Mouse (Mus musculus) forebrain, embryonic 10.5 days (tissue): ENCODE measurements around the gene Rnps1. TPM values are rescaled to one million over a fixed set of nuclear protein-coding genes. Genes with fewer than 3 reads are reported as not detected.
A peak's percentile ranks its signal among the peaks of the same experiment; 100 is the strongest.
"Not testable (repeated sequence)": the region's sequence is repeated elsewhere in the genome, so short reads cannot be mapped to it uniquely, and the experiment has no call there.

Experiments used
- DNase-seq: peaks from one replicate; pipeline ENCODE4 v3.0.0-alpha.2; 2017; ENCODE audit warnings: low spot score; ENCODE audit errors: extremely low spot score
- H3K27ac ChIP-seq: fragments of 300-500 bp; sonication (generic); 2 replicates; pipeline ENCODE4 v1.5.1; 2016; ENCODE audit warnings: mild to moderate bottlenecking
- H3K27me3 ChIP-seq: fragments of 300-500 bp; sonication (generic); 2 replicates; pipeline ENCODE4 v1.6.1; 2016; ENCODE audit warnings: mild to moderate bottlenecking; ENCODE audit not compliant: poor library complexity, severe bottlenecking
- H3K36me3 ChIP-seq: fragments of 300-500 bp; sonication (generic); replicated peaks from 2 replicates; pipeline ENCODE4 v1.6.1; 2016; ENCODE audit warnings: mild to moderate bottlenecking, moderate library complexity
- H3K4me1 ChIP-seq: fragments of 300-500 bp; sonication (generic); 2 replicates; pipeline ENCODE4 v1.6.1; 2016
- H3K4me3 ChIP-seq: fragments of 300-500 bp; sonication (generic); 2 replicates; pipeline ENCODE4 v1.5.1; 2016; ENCODE audit warnings: mild to moderate bottlenecking, moderate library complexity
- H3K9me3 ChIP-seq: fragments of 300-500 bp; sonication (generic); 2 replicates; pipeline ENCODE4 v1.6.1; 2016; ENCODE audit warnings: mild to moderate bottlenecking, moderate library complexity
- WGBS: fragments of 180-500 bp; shearing (Covaris S2); methylation state at CpG from one replicate; pipeline ENCODE4 v1.1.7; 2016; 5-methylcytosine and 5-hydroxymethylcytosine counted together
- polyA plus RNA-seq: library from polyadenylated mRNA; unstranded; fragments of >200 nt; fragmentation: Nextera tagmentation; extraction: Ambion mirVana; gene quantifications from 2 replicates; pipeline ENCODE4 v1.2.1, GENCODE M21; 2016

Gene Rnps1
- polyA plus RNA-seq, 1 experiment from 2014 or later = 493 TPM

- H3K4me3 ChIP-seq = no peak overlapping the region
- H3K9me3 ChIP-seq = no peaks in the 10 kb centered on the region
- H3K36me3 ChIP-seq = peaks cover 100% of the 10 kb centered on the region
- no peaks in the 10 kb centered on the region for H3K27me3 ChIP-seq
- DNase-seq = no peak
- H3K27ac ChIP-seq = no peak overlapping the region
- 45% methylated on average over 2 of the region's 2 CpGs for WGBS
- H3K4me1 ChIP-seq = no peaks in the 10 kb centered on the region
Measured at GRCm38 (mm10) chr17:24441148-24441547, 26.8 kb downstream of the Rnps1 start.

- H3K4me1 ChIP-seq = no peaks in the 10 kb centered on the region
- no peak for DNase-seq
- H3K27ac ChIP-seq = no peak overlapping the region
- peaks cover 100% of the 10 kb centered on the region for H3K36me3 ChIP-seq
- no peaks in the 10 kb centered on the region for H3K27me3 ChIP-seq
- no peak overlapping the region for H3K4me3 ChIP-seq
- no peaks in the 10 kb centered on the region for H3K9me3 ChIP-seq
- 94% methylated on average over 14 of the region's 14 CpGs for WGBS
Measured at GRCm38 (mm10) chr17:24442107-24442506, 27.7 kb downstream of the Rnps1 start.

- Histone ChIP-seq H3K27ac (no peak within 1 kb of the TSS), H3K9me3 (no peaks in the 10 kb centered on the region), H3K4me3 (no peak within 1 kb of the TSS), H3K27me3 (no peaks in the 10 kb centered on the region), H3K36me3 (peaks cover 100% of the 10 kb centered on the region), H3K4me1 (no peaks in the 10 kb centered on the region)
- WGBS = 87% methylated on average over 7 of the region's 7 CpGs
- DNase-seq = no peak
Measured at GRCm38 (mm10) chr17:24442632-24443155, 28.3 kb downstream of the Rnps1 start, which contains the start of gene Dnase1l2. Gene Dnase1l2, minus strand, starts transcription at chr17:24443105.

GRCm38 (mm10) chr17:24443409-24443808, 29.0 kb downstream of the Rnps1 start:
- DNase-seq = no peak
- no peaks in the 10 kb centered on the region for H3K9me3 ChIP-seq

GRCm38 (mm10) chr17:24446590-24446989, 32.2 kb downstream of the Rnps1 start:
- H3K9me3 ChIP-seq = no peaks in the 10 kb centered on the region
- H3K27me3 ChIP-seq = no peaks in the 10 kb centered on the region
- no peak overlapping the region for H3K27ac ChIP-seq
- 91% methylated on average over 8 of the region's 8 CpGs for WGBS
- no peak for DNase-seq
- no peaks in the 10 kb centered on the region for H3K4me1 ChIP-seq
- no peak overlapping the region for H3K4me3 ChIP-seq
- peaks cover 100% of the 10 kb centered on the region for H3K36me3 ChIP-seq

More at GRCm38 (mm10) chr17:24443409-24443808, 29.0 kb downstream of the Rnps1 start:
- H3K36me3 ChIP-seq = peaks cover 100% of the 10 kb centered on the region
- 93% methylated on average over 4 of the region's 4 CpGs for WGBS
- no peak overlapping the region for H3K4me3 ChIP-seq
- no peak overlapping the region for H3K27ac ChIP-seq
- H3K4me1 ChIP-seq = no peaks in the 10 kb centered on the region
- H3K27me3 ChIP-seq = no peaks in the 10 kb centered on the region

GRCm38 (mm10) chr17:24449507-24449906, 35.1 kb downstream of the Rnps1 start:
- no peaks in the 10 kb centered on the region for H3K27me3 ChIP-seq

GRCm38 (mm10) chr17:24451220-24451619, 36.9 kb downstream of the Rnps1 start:
- peaks cover 56% of the 10 kb centered on the region for H3K36me3 ChIP-seq
- H3K4me3 ChIP-seq = no peak overlapping the region

More at GRCm38 (mm10) chr17:24449507-24449906, 35.1 kb downstream of the Rnps1 start:
- DNase-seq = no peak
- Histone ChIP-seq H3K4me1 (peaks cover 15% of the 10 kb centered on the region), H3K27ac (no peak overlapping the region), H3K9me3 (no peaks in the 10 kb centered on the region), H3K4me3 (no peak overlapping the region), H3K36me3 (peaks cover 73% of the 10 kb centered on the region)
- 94% methylated on average over 6 of the region's 6 CpGs for WGBS

GRCm38 (mm10) chr17:24453372-24453771, 39.0 kb downstream of the Rnps1 start:
- Histone ChIP-seq H3K4me3 (no peak overlapping the region), H3K9me3 (no peaks in the 10 kb centered on the region), H3K27ac (no peak overlapping the region), H3K27me3 (no peaks in the 10 kb centered on the region), H3K4me1 (peaks cover 22% of the 10 kb centered on the region), H3K36me3 (peaks cover 34% of the 10 kb centered on the region)
- no peak for DNase-seq
- WGBS = 88% methylated on average over 2 of the region's 2 CpGs

More at GRCm38 (mm10) chr17:24451220-24451619, 36.9 kb downstream of the Rnps1 start:
- Histone ChIP-seq H3K9me3 (no peaks in the 10 kb centered on the region), H3K4me1 (peaks cover 22% of the 10 kb centered on the region), H3K27me3 (no peaks in the 10 kb centered on the region), H3K27ac (no peak overlapping the region)
- 95% methylated on average over 6 of the region's 6 CpGs for WGBS
- no peak for DNase-seq

- Histone ChIP-seq H3K4me1 (peaks cover 22% of the 10 kb centered on the region), H3K9me3 (no peaks in the 10 kb centered on the region), H3K4me3 (peak overlapping the region; percentile 78), H3K27me3 (no peaks in the 10 kb centered on the region), H3K27ac (peak overlapping the region; percentile 95), H3K36me3 (peaks cover 25% of the 10 kb centered on the region)
- WGBS = 14% methylated on average over 14 of the region's 14 CpGs
- DNase-seq = no peak
Measured at GRCm38 (mm10) chr17:24454218-24454755, 39.9 kb downstream of the Rnps1 start.

GRCm38 (mm10) chr17:24454756-24455522, 40.6 kb downstream of the Rnps1 start:
- Histone ChIP-seq H3K27ac (peak overlapping the region; percentile 95), H3K4me1 (peaks cover 22% of the 10 kb centered on the region), H3K4me3 (peak overlapping the region; percentile 78), H3K27me3 (no peaks in the 10 kb centered on the region), H3K9me3 (no peaks in the 10 kb centered on the region), H3K36me3 (peaks cover 19% of the 10 kb centered on the region)
- WGBS = 0% methylated on average over 67 of the region's 67 CpGs
- peak; percentile 100 for DNase-seq

- Histone ChIP-seq H3K4me1 (peaks cover 22% of the 10 kb centered on the region), H3K36me3 (peaks cover 11% of the 10 kb centered on the region), H3K27ac (peak overlapping the region; percentile 95), H3K4me3 (peak overlapping the region; percentile 78)
- DNase-seq, H3K9me3 ChIP-seq, H3K27me3 ChIP-seq: not testable (repeated sequence)
- 51% methylated on average over 10 of the region's 10 CpGs for WGBS
Measured at GRCm38 (mm10) chr17:24455523-24456206, 41.3 kb downstream of the Rnps1 start.

GRCm38 (mm10) chr17:24461580-24461979, 47.2 kb downstream of the Rnps1 start:
- H3K9me3 ChIP-seq = no peaks in the 10 kb centered on the region
- no peak overlapping the region for H3K4me3 ChIP-seq
- 76% methylated on average over 2 of the region's 2 CpGs for WGBS
- no peaks in the 10 kb centered on the region for H3K27me3 ChIP-seq
- no peaks in the 10 kb centered on the region for H3K4me1 ChIP-seq
- DNase-seq = no peak
- H3K27ac ChIP-seq = no peak overlapping the region
- H3K36me3 ChIP-seq = no peaks in the 10 kb centered on the region
